ENCODE assay signal across 12 mouse cellular contexts in the genomic region with DNA sequence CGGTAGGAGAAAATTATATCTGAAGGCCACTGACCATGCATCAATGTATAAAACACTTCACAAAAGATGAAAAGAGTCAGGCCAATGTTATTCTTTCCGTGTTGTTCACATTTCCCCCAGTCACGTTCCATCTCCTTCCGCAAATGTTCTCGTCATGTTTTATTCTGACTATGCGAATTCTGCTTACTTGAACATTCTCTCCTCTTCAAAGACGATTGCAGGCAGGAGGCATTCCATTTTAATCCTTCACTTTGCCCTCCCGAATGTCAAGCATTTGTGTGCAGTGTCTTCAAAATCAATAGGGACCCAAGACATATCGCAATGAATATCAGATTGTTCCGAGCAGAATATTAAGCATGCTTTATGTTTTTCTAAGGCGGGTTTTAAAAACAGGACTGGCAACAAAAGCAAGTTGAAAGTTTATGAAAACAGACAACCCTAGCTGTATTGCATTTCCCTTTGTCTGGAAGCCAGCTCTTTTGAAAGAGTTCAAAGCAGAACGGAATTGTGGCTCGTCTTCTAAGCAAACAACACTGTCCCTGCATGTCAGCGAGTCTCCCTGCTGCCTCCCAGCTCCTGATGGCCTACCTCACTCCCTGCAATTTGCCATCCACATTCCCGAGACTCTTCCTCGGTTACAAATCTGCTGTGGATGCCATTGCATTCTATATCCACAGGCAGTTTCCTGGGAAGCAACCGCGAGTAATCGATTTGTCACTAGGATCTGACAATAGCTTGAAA.
A peak's percentile ranks its signal among the peaks of the same experiment; 100 is the strongest.
DNase-seq lines count a peak whose midpoint lies in the region; ATAC-seq and TF ChIP-seq lines count a peak whose summit lies in the region.
"Had no signal": no experiment of that assay in that cellular context is flagged by ENCODE, and none has a peak within 500 bp of the region (broad histone marks: within the 10 kb centered on the region; RNA-seq: fewer than 3 reads in every experiment).

No protein-coding gene starts in this region.

- H3K9me3 ChIP-seq in forebrain, embryonic 10.5 days = no peaks in the 10 kb centered on the region
- no peaks in the 10 kb centered on the region for H3K9me3 ChIP-seq in forebrain, embryonic 16.5 days (ENCODE audit: control insufficient read depth, low read length)
- H3K9me3 ChIP-seq in midbrain, embryonic 10.5 days (replicated peaks) = no peaks in the 10 kb centered on the region
- H3K9me3 ChIP-seq: lung, embryonic 15.5 days had no signal

- DNase-seq in forebrain, embryonic 10.5 days (ENCODE audit: extremely low spot score, low spot score) = peak; percentile 15
- peak; percentile 55 for DNase-seq in Muller cell, postnatal 12 days (ENCODE audit: inconsistent ontology term)
- peak; percentile 53 for DNase-seq in midbrain, embryonic 10.5 days (ENCODE audit: low spot score)
- DNase-seq in left cerebral cortex, adult 8-10 months (ENCODE audit: low spot score in 2 of 2) = no peak
- no peak for DNase-seq in T-cell, adult 2 months (ENCODE audit: low spot score)
- no peak for DNase-seq in urinary bladder, postnatal 4 days (ENCODE audit: low spot score in 2 of 2)
- DNase-seq: adrenal gland, adult 8-10 months; cerebellum, adult 9-11 months had no signal

- ATAC-seq in forebrain, embryonic 16.5 days = no peak

- no peak for TF ChIP-seq CTCF in embryonic fibroblast, embryonic 13.5 days (IDR thresholded peaks at IDR 0.05; ENCODE audit: borderline replicate concordance, insufficient read depth, low read length)

- peak overlapping the region; percentile 48; the same call in 1 of the 2 replicates for H3K27ac ChIP-seq in forebrain, embryonic 10.5 days
- H3K27ac ChIP-seq in forebrain, embryonic 16.5 days (ENCODE audit: low read length) = no peak overlapping the region
- peak overlapping the region; percentile 70; the same call in 1 of the 2 replicates for H3K27ac ChIP-seq in embryonic fibroblast, embryonic 13.5 days (ENCODE audit: insufficient read depth, low read length)
- H3K27ac ChIP-seq in midbrain, embryonic 10.5 days (replicated peaks) = peak overlapping the region; percentile 72
- H3K27ac ChIP-seq: kidney, postnatal 0 days; lung, embryonic 15.5 days had no signal

- H3K4me3 ChIP-seq in forebrain, embryonic 10.5 days = no peak overlapping the region
- no peak overlapping the region for H3K4me3 ChIP-seq in forebrain, embryonic 16.5 days (replicated peaks; ENCODE audit: low read length)
- no peak overlapping the region for H3K4me3 ChIP-seq in embryonic fibroblast, embryonic 13.5 days (ENCODE audit: insufficient read depth, low read length)
- peak overlapping the region; percentile 23; the same call in 1 of the 2 replicates for H3K4me3 ChIP-seq in midbrain, embryonic 10.5 days
- H3K4me3 ChIP-seq: lung, embryonic 15.5 days had no signal

- H3K4me2 ChIP-seq in forebrain, embryonic 16.5 days (ENCODE audit: low read length) = no peak overlapping the region
- H3K4me2 ChIP-seq: lung, embryonic 15.5 days had no signal

- no peak for TF ChIP-seq POLR2A in embryonic fibroblast, embryonic 13.5 days (IDR thresholded peaks at IDR 0.05; ENCODE audit: low read depth, low read length)

- no peaks in the 10 kb centered on the region for H3K27me3 ChIP-seq in forebrain, embryonic 10.5 days (ENCODE audit: poor library complexity, severe bottlenecking)
- no peaks in the 10 kb centered on the region for H3K27me3 ChIP-seq in forebrain, embryonic 16.5 days (replicated peaks; ENCODE audit: control insufficient read depth, insufficient read depth, low read length)
- no peaks in the 10 kb centered on the region; the same call in 1 of the 2 replicates for H3K27me3 ChIP-seq in midbrain, embryonic 10.5 days (ENCODE audit: low read depth, poor library complexity, severe bottlenecking)
- H3K27me3 ChIP-seq: lung, embryonic 15.5 days had no signal

- no peaks in the 10 kb centered on the region for H3K36me3 ChIP-seq in forebrain, embryonic 10.5 days (replicated peaks)
- no peaks in the 10 kb centered on the region for H3K36me3 ChIP-seq in forebrain, embryonic 16.5 days (ENCODE audit: control insufficient read depth, insufficient read depth)
- H3K36me3 ChIP-seq in midbrain, embryonic 10.5 days = no peaks in the 10 kb centered on the region
- H3K36me3 ChIP-seq: lung, embryonic 15.5 days had no signal

- no peak overlapping the region for H3K9ac ChIP-seq in forebrain, embryonic 16.5 days (replicated peaks; ENCODE audit: low read depth, low read length)
- H3K9ac ChIP-seq: lung, embryonic 15.5 days had no signal

- WGBS in forebrain, embryonic 10.5 days = 59% methylated on average over 19 of the region's 19 CpGs
- WGBS in forebrain, embryonic 16.5 days = 43% methylated on average over 19 of the region's 19 CpGs
- WGBS in midbrain, embryonic 10.5 days = 34% methylated on average over 19 of the region's 19 CpGs

- H3K4me1 ChIP-seq in forebrain, embryonic 10.5 days = peaks cover 32% of the 10 kb centered on the region
- H3K4me1 ChIP-seq in forebrain, embryonic 16.5 days (replicated peaks; ENCODE audit: control insufficient read depth, insufficient read depth, low read length) = no peaks in the 10 kb centered on the region; the same call in 1 of the 2 replicates
- H3K4me1 ChIP-seq in embryonic fibroblast, embryonic 13.5 days (ENCODE audit: control insufficient read depth, insufficient read depth, low read length) = 0 out of 2 replicates have a peak, but pooled peaks cover 3% of the 10 kb centered on the region
- H3K4me1 ChIP-seq in midbrain, embryonic 10.5 days = peaks cover 61% of the 10 kb centered on the region
- H3K4me1 ChIP-seq: lung, embryonic 15.5 days had no signal

Comparison
In these comparisons a context has a peak if more than half of its experiments do, and no peak if none do; other contexts are left out.
1. DNase-seq: peak in forebrain, embryonic 10.5 days (single experiment), Muller cell, postnatal 12 days (single experiment) and midbrain, embryonic 10.5 days (single experiment); none in left cerebral cortex, adult 8-10 months (0 of 2), T-cell, adult 2 months (single experiment) and urinary bladder, postnatal 4 days (0 of 2).